Mouse (Mus musculus): ENCODE data around the gene Slc25a3. TPM values are rescaled to one million over a fixed set of nuclear protein-coding genes. Genes with fewer than 3 reads are reported as not detected.

The Slc25a3 gene
- total and polyA plus RNA-seq, 3 experiments = 310 to 508 (median 407) TPM

DNA sequence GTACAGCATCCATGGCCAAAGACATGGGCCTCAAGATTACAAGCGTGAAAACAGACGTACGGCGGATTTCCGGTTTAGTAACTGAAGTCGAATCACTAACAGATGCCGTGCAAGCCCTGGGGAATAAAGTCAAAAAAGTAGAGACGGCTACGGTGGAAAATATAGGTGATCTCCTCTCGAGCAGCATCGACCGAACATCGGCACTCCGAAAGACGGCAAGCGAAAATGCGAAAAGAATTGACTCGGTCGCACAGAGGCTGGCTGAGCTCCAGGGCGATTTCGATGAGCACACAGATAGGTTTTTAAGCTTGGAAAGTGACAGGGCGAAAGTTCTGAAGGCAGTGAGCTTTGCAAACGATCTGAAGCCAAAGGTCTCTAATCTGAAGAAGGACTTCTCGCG lies 21.9 kb downstream of the Slc25a3 start:
- Histone ChIP-seq H3K9me3 (replicated peaks) (no peaks in the 10 kb centered on the region), H3K36me3 (replicated peaks) (peaks cover 2% of the 10 kb centered on the region), H3K4me1 (ENCODE audit: insufficient read depth, low read depth, low read length) (no peaks in the 10 kb centered on the region), H3K27me3 (ENCODE audit: insufficient read depth, low read length) (no peaks in the 10 kb centered on the region), H3K4me3 (ENCODE audit: low read depth, low read length) (no peak overlapping the region)
- DNase-seq (ENCODE audit: low spot score) = no peak
- TF ChIP-seq POLR2AphosphoS5 (IDR thresholded peaks at IDR 0.05; ENCODE audit: insufficient replicate concordance, low read depth, low read length) (no peak), GATA1 (IDR thresholded peaks at IDR 0.05; ENCODE audit: borderline replicate concordance, low read length) (no peak), GATA2 (IDR thresholded peaks at IDR 0.05; ENCODE audit: borderline replicate concordance, low read depth, low read length) (no peak), CTCF (IDR thresholded peaks at IDR 0.05; ENCODE audit: low read depth, low read length) (no peak), TAL1 (conservative IDR thresholded peaks at IDR 0.05; ENCODE audit: low read depth, low read length) (no peak)
- no peak for ATAC-seq (ENCODE audit: extremely low read depth, insufficient number of reproducible peaks, low FRiP score, poor library complexity, severe bottlenecking)

DNA sequence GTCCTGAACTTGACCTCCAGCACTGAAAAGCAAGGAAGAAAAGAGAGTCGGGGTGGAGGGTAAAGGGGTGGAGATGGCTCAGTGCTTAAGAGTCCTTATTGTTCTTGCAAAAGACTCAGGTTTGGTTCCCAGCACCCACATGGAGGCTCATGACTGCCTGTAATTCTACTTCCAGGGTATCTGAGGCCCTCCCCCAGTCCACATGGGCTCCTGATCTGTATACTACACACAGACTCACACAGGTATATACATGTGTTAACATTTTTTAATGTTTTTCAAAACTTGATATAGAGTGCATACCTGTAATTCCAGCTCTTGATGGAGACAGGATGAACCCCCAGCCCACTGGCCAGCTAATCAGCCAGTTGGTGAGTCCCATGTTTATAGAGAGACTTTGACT lies 23.8 kb downstream of the Slc25a3 start:
- TF ChIP-seq CTCF (IDR thresholded peaks at IDR 0.05; ENCODE audit: low read depth, low read length) (no peak), GATA1 (IDR thresholded peaks at IDR 0.05; ENCODE audit: borderline replicate concordance, low read length) (no peak), POLR2AphosphoS5 (IDR thresholded peaks at IDR 0.05; ENCODE audit: insufficient replicate concordance, low read depth, low read length) (no peak), GATA2 (IDR thresholded peaks at IDR 0.05; ENCODE audit: borderline replicate concordance, low read depth, low read length) (no peak), TAL1 (conservative IDR thresholded peaks at IDR 0.05; ENCODE audit: low read depth, low read length) (no peak)
- H3K4me1 ChIP-seq (ENCODE audit: insufficient read depth, low read depth, low read length) = no peaks in the 10 kb centered on the region

DNA sequence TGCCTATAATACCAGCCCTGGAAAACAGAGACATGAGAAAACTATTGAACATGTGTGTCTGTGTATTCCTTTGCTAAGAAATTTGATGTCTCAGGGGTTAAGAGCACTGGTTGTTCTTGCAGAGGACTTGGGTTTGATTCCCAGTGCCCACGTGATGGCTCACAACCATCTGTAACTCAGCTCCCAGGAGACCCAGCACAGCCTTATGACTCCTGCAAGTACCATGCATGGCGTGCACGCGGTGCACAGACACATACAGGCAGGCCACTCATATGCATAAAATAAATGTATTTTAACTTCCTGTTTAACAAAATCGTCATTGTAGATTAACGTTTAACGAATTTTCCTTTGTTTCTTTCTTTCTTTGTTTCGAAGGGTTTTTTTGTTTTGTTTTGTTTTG lies 25.8 kb downstream of the Slc25a3 start:
- ATAC-seq (ENCODE audit: extremely low read depth, insufficient number of reproducible peaks, low FRiP score, poor library complexity, severe bottlenecking) (no peak), DNase-seq (ENCODE audit: low spot score) (no peak)
- peaks cover 15% of the 10 kb centered on the region for H3K36me3 ChIP-seq (replicated peaks)
- no peak for TF ChIP-seq GATA1 (IDR thresholded peaks at IDR 0.05; ENCODE audit: borderline replicate concordance, low read length)
- TF ChIP-seq CTCF (IDR thresholded peaks at IDR 0.05; ENCODE audit: low read depth, low read length) = no peak
- no peak for TF ChIP-seq GATA2 (IDR thresholded peaks at IDR 0.05; ENCODE audit: borderline replicate concordance, low read depth, low read length)
- no peak for TF ChIP-seq TAL1 (conservative IDR thresholded peaks at IDR 0.05; ENCODE audit: low read depth, low read length)
- H3K4me3 ChIP-seq (ENCODE audit: low read depth, low read length) = no peak overlapping the region
- no peaks in the 10 kb centered on the region for H3K27me3 ChIP-seq (ENCODE audit: insufficient read depth, low read length)
- no peaks in the 10 kb centered on the region for H3K9me3 ChIP-seq (replicated peaks)
- peaks cover 9% of the 10 kb centered on the region for H3K4me1 ChIP-seq (ENCODE audit: insufficient read depth, low read depth, low read length)

More for the DNA sequence above, 23.8 kb downstream of the Slc25a3 start:
- no peak for ATAC-seq (ENCODE audit: extremely low read depth, insufficient number of reproducible peaks, low FRiP score, poor library complexity, severe bottlenecking)
- no peaks in the 10 kb centered on the region for H3K27me3 ChIP-seq (ENCODE audit: insufficient read depth, low read length)
- peaks cover 7% of the 10 kb centered on the region for H3K36me3 ChIP-seq (replicated peaks)
- no peak overlapping the region for H3K4me3 ChIP-seq (ENCODE audit: low read depth, low read length)
- no peak for DNase-seq (ENCODE audit: low spot score)
- H3K9me3 ChIP-seq (replicated peaks) = no peaks in the 10 kb centered on the region

DNA sequence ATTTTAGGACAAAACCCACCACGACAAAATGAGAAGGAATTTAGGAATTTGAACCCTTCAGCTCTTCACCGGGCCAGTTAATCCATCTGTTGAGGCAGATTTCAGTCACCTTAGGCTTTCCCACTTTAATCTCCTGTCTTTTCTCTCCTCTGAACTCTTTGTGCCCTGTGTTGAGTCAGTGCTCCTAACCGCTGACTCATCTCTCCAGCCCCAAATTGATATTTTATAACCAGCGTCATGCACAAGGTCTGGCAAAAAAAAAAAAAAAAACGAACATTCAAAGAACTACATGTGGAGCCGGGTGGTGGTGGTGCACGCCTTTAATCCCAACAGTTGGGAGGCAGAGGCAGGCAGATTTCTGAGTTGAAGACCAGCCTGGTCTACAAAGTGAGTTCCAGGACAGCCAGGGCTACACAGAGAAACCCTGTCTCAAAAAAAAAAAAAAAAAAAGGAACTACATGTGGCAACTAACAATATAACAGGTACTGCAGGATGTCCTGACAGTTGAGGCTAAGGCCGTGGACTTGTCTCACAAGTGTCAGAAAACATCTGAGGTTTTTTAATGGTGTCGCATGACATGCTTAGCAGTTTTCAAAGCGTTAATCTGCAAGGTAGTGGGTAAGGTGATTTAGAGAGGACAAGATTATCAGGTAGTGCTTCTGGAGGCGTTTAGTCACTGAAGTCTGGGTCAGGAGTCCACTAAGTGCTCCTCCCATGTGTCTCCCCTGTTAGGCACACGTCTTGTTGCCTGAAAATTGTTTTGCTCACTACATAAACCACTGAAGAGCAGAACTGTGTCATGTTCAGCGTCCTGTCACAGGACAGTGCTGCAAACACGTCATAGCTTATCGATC lies 29.4 kb downstream of the Slc25a3 start:
- DNase-seq (ENCODE audit: low spot score) (no peak), ATAC-seq (ENCODE audit: extremely low read depth, insufficient number of reproducible peaks, low FRiP score, poor library complexity, severe bottlenecking) (peak; percentile 57)
- no peaks in the 10 kb centered on the region for H3K9me3 ChIP-seq (replicated peaks)
- H3K36me3 ChIP-seq (replicated peaks) = peaks cover 15% of the 10 kb centered on the region
- TF ChIP-seq CTCF (IDR thresholded peaks at IDR 0.05; ENCODE audit: low read depth, low read length) (no peak), GATA1 (IDR thresholded peaks at IDR 0.05; ENCODE audit: borderline replicate concordance, low read length) (no peak), POLR2AphosphoS5 (IDR thresholded peaks at IDR 0.05; ENCODE audit: insufficient replicate concordance, low read depth, low read length) (no peak), TAL1 (conservative IDR thresholded peaks at IDR 0.05; ENCODE audit: low read depth, low read length) (no peak), GATA2 (IDR thresholded peaks at IDR 0.05; ENCODE audit: borderline replicate concordance, low read depth, low read length) (no peak)
- no peaks in the 10 kb centered on the region for H3K27me3 ChIP-seq (ENCODE audit: insufficient read depth, low read length)
- H3K4me3 ChIP-seq (ENCODE audit: low read depth, low read length) = no peak overlapping the region
- H3K4me1 ChIP-seq (ENCODE audit: insufficient read depth, low read depth, low read length) = peaks cover 9% of the 10 kb centered on the region

DNA sequence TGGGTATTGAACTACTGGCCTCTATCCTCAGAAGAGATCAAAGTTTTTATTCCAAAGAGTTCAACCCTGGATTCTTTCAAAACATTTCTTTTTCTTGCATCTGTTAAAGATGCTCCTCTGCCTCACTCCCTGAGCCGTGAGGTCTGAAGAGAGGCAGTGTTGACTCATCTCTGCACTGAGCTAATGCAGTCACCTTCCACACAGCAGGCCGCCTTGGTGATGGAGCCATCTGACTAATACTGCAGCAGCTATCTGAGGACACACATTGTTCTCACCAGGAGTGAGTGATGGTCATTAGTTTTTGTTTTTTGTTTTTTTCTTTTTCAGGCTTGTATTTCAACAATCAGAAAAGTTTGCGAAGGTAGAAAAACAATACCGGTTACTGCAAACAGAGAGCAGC lies 31.0 kb downstream of the Slc25a3 start:
- no peak for ATAC-seq (ENCODE audit: extremely low read depth, insufficient number of reproducible peaks, low FRiP score, poor library complexity, severe bottlenecking)
- peaks cover 9% of the 10 kb centered on the region for H3K4me1 ChIP-seq (ENCODE audit: insufficient read depth, low read depth, low read length)

DNA sequence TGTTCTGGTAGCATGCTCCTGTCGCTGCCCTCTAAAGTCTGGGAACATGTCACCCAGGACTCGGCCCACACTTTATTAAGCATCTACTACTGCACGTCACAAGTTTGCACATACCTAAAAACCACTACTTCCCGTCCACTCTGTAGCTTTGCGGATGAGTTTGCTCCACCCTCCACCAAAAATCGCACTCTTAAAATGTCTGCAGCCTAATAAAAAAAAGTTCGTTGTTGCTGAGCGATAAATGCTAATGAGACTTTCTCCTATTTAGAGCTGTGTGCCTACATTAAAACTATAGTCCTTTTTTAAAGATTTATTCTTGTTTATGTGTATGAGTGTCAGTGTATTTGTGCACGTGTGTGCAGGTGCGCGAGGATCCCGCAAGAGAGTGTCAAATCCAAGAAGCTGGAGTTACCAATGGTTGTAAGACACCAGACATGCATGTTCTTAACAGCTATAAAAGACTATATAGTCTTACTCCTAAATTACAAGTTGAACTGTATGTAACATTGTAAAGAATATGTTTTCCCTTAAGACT lies 40.4 kb downstream of the Slc25a3 start:
- DNase-seq (ENCODE audit: low spot score) (no peak), ATAC-seq (ENCODE audit: extremely low read depth, insufficient number of reproducible peaks, low FRiP score, poor library complexity, severe bottlenecking) (no peak)
- H3K9me3 ChIP-seq (replicated peaks) = no peaks in the 10 kb centered on the region
- peaks cover 10% of the 10 kb centered on the region for H3K4me1 ChIP-seq (ENCODE audit: insufficient read depth, low read depth, low read length)
- TF ChIP-seq GATA2 (IDR thresholded peaks at IDR 0.05; ENCODE audit: borderline replicate concordance, low read depth, low read length) = no peak
- TF ChIP-seq TAL1 (conservative IDR thresholded peaks at IDR 0.05; ENCODE audit: low read depth, low read length) = no peak
- peaks cover 9% of the 10 kb centered on the region for H3K36me3 ChIP-seq (replicated peaks)
- H3K27me3 ChIP-seq (ENCODE audit: insufficient read depth, low read length) = no peaks in the 10 kb centered on the region
- peak overlapping the region; percentile 98 for H3K4me3 ChIP-seq (ENCODE audit: low read depth, low read length)

More for the DNA sequence above, 31.0 kb downstream of the Slc25a3 start:
- H3K36me3 ChIP-seq (replicated peaks) = peaks cover 13% of the 10 kb centered on the region
- TF ChIP-seq CTCF (IDR thresholded peaks at IDR 0.05; ENCODE audit: low read depth, low read length) = no peak
- H3K4me3 ChIP-seq (ENCODE audit: low read depth, low read length) = no peak overlapping the region
- no peaks in the 10 kb centered on the region for H3K27me3 ChIP-seq (ENCODE audit: insufficient read depth, low read length)
- H3K9me3 ChIP-seq (replicated peaks) = no peaks in the 10 kb centered on the region
- no peak for DNase-seq (ENCODE audit: low spot score)

Data from G1E (cell line).